Mouse (Mus musculus) cortical plate, adult 2 months (tissue): ENCODE results near the gene Eno3. TPM values are rescaled to one million over a fixed set of nuclear protein-coding genes. Genes with fewer than 3 reads are reported as not detected.

Source experiments
- H3K27ac ChIP-seq: fragments of 200-500 bp; 2 replicates; pipeline ENCODE4 v1.5.1; 2012; ENCODE audit warnings: low read length, control low read depth, inconsistent platforms; ENCODE audit not compliant: insufficient read depth
- H3K4me1 ChIP-seq: fragments of 200-500 bp; 2 replicates; pipeline ENCODE4 v1.6.1; 2011; ENCODE audit warnings: low read length; ENCODE audit not compliant: control insufficient read depth, insufficient read depth
- H3K4me3 ChIP-seq: fragments of 200-500 bp; 2 replicates; pipeline ENCODE4 v1.5.1; 2011; ENCODE audit warnings: mild to moderate bottlenecking, low read length, control low read depth; ENCODE audit not compliant: insufficient read depth
- CTCF ChIP-seq: fragments of 200-500 bp; IDR thresholded peaks from 2 replicates; pipeline ENCODE4 v1.5.1; 2011; ENCODE audit warnings: mild to moderate bottlenecking, control low read depth, low read length; ENCODE audit not compliant: insufficient read depth; ENCODE audit errors: extremely low read depth
- POLR2A ChIP-seq: fragments of 200-500 bp; IDR thresholded peaks from 2 replicates; pipeline ENCODE4 v1.6.1; 2011; ENCODE audit warnings: mild to moderate bottlenecking, low read length, control low read depth; ENCODE audit not compliant: insufficient read depth; ENCODE audit errors: extremely low read depth
- polyA plus RNA-seq: library from polyadenylated mRNA; depleted of rRNA; stranded (reverse); fragments of >200 nt; gene quantifications from 2 replicates; pipeline ENCODE4 v1.2.3, GENCODE M21; 2012

Gene Eno3
- polyA plus RNA-seq, 1 experiment: 26.6 TPM

DNA sequence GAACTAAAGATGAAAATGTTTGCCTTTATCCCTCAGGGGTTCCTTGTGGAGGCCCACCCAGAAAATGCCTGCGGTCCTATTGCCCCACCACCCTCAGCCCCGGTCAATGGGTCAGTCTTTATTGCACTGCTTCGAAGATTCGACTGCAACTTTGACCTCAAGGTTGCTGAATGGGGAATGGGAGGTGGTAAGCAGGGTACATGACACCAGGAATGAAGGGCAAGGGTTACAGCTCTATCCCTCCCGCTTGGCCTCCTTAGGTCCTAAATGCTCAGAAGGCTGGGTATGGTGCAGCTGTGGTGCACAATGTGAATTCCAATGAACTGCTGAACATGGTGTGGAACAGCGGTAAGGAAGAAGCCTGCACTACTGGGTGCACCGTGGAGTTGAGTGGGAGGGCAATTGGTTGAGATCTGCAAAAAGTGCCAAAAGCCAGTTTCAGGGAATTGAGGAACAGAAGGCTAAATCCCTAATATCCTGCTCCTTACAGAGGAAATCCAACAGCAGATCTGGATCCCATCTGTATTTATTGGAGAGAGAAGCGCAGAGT, 7.7 kb upstream of the Eno3 start:
- Histone ChIP-seq H3K27ac (no peak overlapping the region), H3K4me3 (no peak overlapping the region), H3K4me1 (peaks cover 6% of the 10 kb centered on the region)
- TF ChIP-seq POLR2A: no peak
- TF ChIP-seq CTCF: no peak

DNA sequence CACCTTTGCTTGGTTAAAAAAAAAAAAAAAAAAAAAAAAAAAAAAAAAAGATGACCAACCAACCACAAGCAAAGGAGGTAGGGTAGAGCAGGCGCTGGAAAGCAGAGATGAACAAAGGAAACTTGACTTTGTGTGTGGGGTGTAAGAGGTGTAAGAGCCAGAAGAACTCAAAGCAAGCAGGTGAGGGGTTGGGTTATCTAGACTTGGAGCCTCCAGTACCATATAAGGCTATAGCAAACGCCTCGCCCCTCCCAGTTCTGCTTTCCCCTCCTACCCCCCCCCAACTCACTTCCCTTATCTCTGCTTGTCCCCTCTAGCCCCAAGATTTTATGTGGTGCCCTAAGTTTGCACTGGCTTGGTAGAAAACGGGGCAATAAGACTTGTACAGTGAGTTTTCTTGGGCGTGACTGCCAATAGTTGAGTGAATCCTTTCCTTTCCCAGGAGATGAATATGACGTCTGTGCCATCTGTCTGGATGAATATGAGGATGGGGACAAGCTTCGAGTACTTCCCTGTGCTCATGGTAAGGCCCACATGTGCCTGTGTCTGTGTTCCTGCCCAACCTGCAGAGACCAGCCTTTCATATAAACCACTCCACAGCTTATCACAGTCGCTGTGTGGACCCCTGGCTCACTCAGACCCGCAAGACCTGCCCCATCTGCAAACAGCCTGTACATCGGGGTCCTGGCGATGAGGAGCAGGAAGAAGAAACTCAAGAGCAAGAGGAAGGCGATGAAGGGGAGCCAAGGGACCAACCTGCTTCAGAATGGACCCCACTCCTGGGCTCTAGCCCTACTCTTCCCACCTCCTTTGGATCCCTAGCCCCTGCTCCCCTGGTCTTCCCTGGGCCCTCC, 6.5 kb upstream of the Eno3 start:
- no peak for TF ChIP-seq CTCF
- no peak for TF ChIP-seq POLR2A
- Histone ChIP-seq H3K4me3 (no peak overlapping the region), H3K4me1 (peaks cover 6% of the 10 kb centered on the region), H3K27ac (no peak overlapping the region)

DNA sequence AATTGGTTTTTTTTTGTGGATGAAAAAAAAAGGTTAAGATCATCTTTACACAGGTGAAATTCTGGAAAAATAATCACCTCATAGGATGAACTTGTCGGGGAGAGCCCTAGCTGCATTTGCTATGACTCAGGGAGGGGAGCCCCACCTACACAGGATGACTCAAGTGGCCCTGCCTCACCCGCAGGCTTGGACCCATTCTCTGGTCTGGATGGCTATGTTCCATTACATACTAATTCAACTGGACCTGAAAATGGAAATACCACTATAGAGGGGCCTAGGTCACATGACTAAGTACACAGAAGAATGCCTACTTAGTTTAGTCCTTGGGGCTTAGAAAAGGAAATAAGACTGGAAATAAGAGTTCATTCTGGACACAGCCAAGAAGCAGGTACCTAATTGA, 5.6 kb upstream of the Eno3 start:
- Histone ChIP-seq H3K27ac (no peak overlapping the region), H3K4me1 (peaks cover 3% of the 10 kb centered on the region; the same call in 1 of the 2 replicates), H3K4me3 (no peak overlapping the region)
- TF ChIP-seq POLR2A: no peak
- TF ChIP-seq CTCF: no peak

DNA sequence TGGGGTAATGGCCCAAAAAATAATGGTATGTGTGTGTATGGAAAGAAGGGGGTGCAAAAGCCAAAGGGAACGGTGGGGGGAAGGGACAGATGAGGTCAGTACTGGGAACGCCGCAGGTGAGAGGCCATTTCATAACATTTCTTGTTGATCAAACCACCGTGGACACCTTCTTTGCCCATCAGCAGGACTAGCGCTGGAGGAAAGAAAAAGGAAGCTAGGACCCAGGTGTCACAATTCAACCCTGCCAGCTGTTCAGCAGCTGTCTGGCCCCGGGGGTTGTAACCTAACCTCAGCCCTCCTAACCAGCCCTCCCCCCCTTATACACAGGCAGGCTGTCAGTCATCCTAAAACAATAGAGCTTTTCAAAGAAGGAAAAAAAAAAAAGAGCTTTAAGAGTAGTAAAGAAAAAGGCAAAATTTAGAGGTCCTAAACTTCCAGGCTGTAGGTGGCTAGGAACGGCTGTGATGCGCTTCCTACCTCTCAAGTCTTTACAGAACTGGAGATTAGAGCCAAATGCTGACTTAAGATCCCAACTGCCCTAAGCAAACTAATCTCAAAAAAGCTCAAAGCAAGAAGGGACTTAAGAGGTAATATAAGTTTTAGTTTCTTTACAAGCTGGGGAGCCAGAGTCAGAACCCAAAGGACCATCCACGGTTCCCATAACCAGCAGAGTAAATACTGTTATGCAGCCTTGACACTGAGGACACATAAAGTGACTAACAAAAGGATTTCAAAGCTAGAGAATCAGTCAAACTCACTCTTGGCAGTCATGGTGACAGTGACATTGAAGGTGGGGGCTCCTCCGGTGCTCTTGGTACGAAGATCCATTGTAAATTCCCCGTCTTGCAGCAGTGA, 4.7 kb upstream of the Eno3 start:
- H3K4me3 ChIP-seq: peak overlapping the region; percentile 100; the same call in 1 of the 2 replicates
- peaks cover 3% of the 10 kb centered on the region; the same call in 1 of the 2 replicates for H3K4me1 ChIP-seq
- no peak overlapping the region for H3K27ac ChIP-seq
- no peak for TF ChIP-seq CTCF
- TF ChIP-seq POLR2A: no peak

DNA sequence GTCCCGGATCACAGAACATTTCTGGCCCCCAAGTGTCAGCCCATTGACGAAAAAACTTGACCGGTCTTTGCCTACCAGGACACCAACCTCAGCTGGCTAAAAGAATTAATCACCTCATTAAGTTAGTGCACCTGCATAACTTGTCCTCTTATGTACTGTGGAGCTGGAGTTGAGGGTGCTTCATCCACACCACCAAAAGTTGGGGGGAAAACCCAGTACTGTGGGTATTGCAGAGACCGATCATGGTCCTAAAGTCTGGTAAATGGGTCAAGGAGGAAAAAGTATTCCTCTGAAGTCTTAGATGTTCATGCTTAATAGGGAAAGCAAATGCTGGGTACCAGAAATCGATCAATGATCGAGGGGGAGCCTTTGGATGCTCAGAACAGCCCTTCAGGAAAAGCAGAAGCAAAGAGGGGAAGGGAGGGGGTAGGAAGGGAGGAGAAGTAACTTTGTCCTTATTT, 4.1 kb upstream of the Eno3 start:
- Histone ChIP-seq H3K4me1 (peaks cover 3% of the 10 kb centered on the region; the same call in 1 of the 2 replicates), H3K27ac (no peak overlapping the region), H3K4me3 (peak overlapping the region; percentile 100; the same call in 1 of the 2 replicates)
- no peak for TF ChIP-seq CTCF
- TF ChIP-seq POLR2A: no peak

GRCm38 (mm10) chr11:70653345-70654197, 3.4 kb upstream of the Eno3 start:
- Histone ChIP-seq H3K27ac (peak overlapping the region; percentile 100), H3K4me3 (peak overlapping the region; percentile 100), H3K4me1 (peaks cover 3% of the 10 kb centered on the region; the same call in 1 of the 2 replicates)
- TF ChIP-seq CTCF: no peak
- no peak for TF ChIP-seq POLR2A

DNA sequence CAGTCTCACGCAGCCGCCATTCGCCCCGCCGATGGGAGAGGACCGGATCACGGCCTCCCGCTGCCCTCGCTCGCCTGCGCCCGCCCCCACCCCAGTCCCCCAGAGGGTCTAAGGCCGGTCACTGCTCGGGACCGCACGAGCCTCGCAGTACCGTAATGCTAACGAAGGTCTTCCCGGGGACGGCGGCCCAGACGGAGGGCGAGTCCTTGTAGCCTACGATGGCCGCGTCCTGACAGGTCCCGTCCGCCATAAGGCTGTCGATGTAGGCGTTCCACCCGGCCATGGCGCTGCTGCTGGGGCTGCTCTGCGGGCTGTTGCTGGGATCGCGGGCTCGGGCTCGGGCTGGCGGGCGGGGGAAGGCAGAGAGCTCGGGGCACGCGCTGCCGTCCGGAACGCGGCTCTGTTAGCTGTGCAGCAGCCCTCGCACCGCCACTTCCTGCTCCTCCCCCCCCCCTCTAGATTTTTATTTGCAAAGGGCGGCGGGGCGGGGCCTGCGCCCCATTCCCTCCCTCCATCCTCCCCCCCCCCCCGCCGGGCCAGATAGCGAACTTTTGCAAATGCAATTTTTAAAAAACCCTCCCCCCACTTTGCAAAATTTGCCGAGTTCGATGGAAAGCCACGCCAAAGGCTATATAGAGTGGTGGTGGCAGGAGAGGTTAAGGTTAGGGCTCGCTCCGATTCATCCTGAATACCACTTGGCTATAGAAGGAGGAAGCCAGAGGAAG, 2.6 kb upstream of the Eno3 start, which contains the start of gene Pfn1:
TSS of gene Pfn1 (minus strand) at position 447 of the 725 bp plus-strand sequence.
- peak within 1 kb of the TSS; percentile 100 for H3K4me3 ChIP-seq
- peaks cover 1% of the 10 kb centered on the region; the same call in 1 of the 2 replicates for H3K4me1 ChIP-seq
- peak within 1 kb of the TSS; percentile 100 for H3K27ac ChIP-seq
- TF ChIP-seq POLR2A (peak; percentile 69), CTCF (no peak)
